Mouse (Mus musculus): ENCODE measurements around the gene Psmg4.

Gene Psmg4

DNA sequence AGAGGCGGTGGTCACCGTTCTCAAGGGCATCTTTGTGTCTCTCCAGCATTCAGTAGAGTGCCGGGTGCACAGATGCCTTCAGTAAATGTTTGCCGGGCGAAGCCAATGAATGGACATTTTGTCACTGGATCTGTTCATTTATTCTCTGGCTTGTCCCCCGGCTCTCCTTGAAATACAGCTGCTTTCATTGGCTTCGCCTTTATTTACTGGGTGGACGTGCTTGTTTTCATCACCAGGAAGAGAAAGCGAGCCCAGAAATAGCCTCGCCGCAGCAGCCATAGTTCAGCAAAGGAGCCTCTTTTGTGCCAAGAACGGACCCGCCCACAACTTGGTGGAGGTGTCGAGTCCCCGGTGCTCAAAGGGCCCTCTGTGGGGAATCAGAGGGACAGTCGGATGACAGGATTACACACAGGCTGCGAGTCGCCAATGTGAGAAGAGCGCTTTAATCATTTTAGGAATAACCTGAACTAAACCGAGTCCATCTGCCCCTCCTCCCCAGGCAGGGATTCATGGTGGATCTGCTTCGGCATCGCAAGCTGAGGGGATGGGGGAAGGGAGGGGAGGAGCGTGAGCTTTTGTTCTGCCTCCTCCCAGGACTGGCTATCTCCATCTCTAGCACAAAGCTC lies 13.9 kb upstream of the Psmg4 start:
- peak; percentile 32 for DNase-seq

- no peak for DNase-seq
Measured at GRCm38 (mm10) chr13:34149463-34150176, 13.1 kb upstream of the Psmg4 start.

DNA sequence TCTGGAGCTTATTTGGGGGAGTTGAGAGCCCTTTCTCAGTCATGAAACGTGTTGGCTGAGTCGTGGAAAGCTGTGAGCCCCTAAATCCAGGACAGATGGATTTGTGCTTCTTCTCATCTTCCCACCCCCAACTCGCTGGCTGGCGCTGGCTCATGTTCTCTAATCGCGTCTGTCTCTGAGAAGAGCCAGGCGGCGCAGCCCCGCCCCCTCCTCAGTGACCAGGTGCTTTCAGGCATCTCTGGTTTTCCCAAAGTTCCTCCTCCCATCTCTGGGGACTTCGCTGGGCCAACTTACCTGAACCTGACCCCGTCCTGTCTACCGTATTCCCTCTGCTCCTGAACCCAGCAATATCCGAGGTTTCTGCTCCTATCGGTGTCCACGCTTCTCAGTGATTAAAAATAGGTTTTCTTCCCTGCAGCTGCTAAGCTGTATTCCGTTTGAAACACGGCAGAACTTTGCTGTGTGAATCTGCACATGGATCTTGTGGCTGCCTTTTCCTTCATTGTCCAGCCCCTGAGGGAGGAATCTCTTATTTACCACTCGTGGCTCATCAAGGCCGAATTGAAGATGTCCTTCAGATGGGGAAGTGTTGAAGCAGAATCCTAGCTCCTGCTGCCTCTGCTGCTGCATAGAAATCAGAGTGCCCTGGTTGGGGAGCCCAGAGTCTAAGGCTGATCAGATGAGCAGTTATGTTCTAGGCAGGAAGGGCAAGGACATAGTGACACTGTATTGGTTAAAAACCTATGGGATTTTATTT lies 12.3 kb upstream of the Psmg4 start:
- DNase-seq = peak; percentile 48

- DNase-seq = no peak
Measured at GRCm38 (mm10) chr13:34151425-34151824, 11.3 kb upstream of the Psmg4 start.

DNA sequence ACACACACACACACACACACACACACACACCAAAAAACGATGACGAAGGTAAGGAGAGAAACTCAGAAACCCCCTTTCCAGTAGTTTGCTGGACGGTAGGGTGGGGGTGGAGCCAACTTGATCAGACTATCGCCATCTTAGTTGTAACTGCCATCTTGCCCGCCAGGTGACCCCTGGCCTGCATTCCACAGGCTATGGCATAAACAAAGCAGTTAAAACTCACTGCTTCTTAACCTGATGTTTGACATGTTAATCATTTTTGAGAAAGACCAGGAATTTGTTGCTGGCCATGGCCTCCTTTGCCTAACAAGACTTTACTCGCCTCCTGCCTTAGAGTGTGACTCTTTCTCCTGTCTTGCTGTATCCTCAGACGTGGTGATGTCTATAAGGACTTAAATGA lies 10.1 kb upstream of the Psmg4 start:
- DNase-seq = no peak

DNA sequence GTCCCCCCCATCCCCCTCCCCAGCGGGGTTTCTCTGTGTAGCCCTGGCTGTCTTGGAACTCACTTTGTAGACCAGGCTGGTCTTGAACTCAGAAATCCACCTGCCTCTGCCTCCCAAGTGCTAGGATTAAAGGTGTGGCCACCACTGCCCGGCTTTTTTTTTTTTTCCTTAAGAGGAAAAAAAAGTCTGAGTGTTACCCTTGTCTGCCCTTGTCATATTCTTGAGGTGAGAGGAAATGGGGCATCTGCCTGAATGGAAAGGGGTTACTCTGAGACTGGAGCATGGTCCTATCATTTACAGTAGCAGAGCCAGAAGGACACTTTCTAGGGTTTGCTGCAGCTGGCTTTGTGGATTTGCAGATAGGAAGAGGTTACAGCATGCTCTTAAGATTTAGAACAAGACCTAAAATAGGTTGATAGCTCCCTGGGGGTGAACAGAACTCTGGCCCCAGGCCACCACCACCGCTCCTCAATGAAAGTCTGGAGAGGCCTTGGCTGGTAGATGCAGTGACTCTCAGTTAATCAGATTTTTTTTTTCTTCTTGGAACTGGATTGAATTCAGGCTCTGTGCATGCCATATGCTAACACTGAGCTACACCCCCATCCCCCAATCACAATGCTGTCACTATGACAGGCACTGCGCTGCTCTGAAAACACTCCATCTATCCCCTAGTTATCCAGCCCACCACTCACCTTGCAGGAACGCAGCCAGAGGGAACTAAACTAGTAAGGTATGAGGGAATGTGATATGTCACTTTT lies 9.3 kb upstream of the Psmg4 start:
- DNase-seq = no peak

DNA sequence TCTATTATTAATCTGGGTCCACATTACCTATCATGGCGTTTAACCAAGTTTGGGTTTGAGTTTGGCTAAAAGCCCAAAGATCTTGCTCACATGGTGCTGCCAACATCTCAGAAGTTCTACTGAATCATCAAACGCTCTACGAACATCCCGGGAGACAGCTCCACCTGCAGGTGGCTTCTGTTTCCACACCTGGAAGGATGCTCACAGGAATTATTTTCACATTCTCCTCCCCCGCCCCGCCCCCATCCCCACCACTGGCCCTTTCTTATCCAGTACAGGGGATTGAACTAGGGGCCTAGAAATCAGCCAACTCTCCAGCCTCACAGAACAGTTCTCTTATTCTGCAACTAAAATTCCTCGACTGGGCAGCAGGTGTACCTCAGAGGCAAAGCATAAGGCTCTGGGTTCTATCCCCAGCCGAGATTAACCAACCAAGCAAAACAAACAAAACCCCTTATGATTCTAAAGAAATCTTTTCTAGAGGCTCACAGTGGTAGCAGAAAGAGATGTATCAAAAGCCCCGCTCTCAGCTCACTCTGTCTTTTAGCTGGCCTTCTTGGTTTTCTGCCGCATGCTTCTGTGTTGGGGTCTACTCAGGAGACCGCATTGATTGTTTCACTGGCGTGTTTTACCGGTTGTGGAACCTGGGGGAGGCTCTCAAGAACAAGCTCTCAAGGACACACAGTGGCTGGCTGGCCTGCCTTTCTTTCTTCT lies 8.4 kb upstream of the Psmg4 start:
- DNase-seq = peak; percentile 73

DNA sequence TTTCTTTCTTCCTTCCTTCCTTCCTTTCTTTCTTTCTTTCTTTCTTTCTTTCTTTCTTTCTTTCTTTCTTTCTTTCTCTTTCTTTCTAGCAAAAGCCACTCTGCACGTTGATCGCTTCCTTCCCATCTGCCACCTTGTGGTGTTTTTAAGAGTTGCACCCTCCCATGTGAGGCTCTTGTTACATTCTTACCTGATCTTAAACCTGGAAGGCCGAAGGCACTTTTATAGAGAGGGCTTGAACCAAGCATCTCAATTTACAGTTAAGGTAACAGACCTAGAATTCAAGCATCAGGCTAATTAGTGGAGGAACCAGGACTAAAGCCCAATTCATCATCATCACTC lies 7.9 kb upstream of the Psmg4 start:
- DNase-seq = peak; percentile 53

- no peak for DNase-seq
Measured at GRCm38 (mm10) chr13:34156133-34156839, 6.5 kb upstream of the Psmg4 start.

GRCm38 (mm10) chr13:34156840-34157185 lies 6.0 kb upstream of the Psmg4 start:
- DNase-seq = no peak

GRCm38 (mm10) chr13:34157596-34158157 lies 5.1 kb upstream of the Psmg4 start:
- DNase-seq = no peak

GRCm38 (mm10) chr13:34159926-34160325 lies 2.8 kb upstream of the Psmg4 start:
- no peak for DNase-seq

- no peak for DNase-seq
Measured at GRCm38 (mm10) chr13:34163304-34163975, 676 bp downstream of the Psmg4 start.

DNA sequence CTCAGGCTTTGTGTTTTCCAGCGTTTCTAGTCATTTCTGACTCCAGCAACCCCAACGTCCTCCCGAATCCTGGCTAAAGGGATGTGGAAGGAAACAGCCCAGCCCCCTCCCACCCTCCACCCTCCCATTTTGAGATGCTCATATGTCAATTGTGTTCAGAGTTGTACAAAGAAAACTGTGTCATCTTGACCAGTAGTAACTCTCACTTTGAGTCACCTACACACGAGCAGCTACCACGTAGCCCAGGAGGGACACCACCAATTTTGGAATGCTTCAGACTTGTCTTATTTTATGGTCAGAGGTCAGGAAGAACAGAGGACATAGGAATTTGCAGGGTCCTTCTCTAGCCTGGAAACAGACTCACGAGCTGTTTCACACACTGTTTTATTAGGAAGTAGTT lies 11.3 kb downstream of the Psmg4 start:
- DNase-seq = no peak

- no peak for DNase-seq
Measured at GRCm38 (mm10) chr13:34181624-34182023, 18.9 kb downstream of the Psmg4 start.

DNA sequence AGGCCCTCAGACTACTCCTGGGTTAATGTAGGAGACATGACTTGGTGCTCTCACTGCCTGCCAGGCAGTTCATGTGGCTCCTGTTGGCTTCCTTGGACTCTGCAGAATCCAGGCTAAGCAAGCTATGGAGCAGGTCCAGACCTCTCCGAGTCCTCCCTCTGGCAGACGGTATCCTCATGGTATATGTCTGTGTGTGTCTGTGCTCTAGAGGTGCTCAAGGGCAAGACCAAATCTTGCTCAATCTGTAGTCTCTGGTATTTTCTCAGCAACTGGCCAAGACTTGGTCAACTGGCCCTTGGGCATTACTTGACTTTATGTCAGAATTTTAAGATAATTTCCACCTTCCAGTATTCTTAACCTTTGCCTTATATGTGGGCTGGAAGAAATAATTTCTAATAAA lies 22.6 kb downstream of the Psmg4 start:
- DNase-seq = no peak

DNA sequence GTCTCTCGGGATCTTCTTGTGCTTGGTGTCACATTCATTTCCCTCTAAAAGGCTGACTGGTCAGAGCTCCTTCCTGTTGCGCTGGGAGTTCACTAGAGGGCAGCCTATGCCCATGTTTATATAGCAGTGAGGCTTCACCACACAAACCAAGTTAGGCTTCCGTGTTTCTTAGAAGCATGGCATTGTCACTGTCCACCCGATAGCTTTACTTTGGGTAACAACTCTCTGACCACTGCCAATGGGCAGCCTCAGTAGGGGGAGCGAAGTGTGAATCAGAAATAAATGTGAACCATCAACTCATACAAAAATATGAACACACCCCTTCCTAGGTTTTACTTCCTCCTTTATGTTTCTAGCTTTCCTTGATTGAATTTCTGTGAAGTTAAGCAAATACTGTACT lies 24.8 kb downstream of the Psmg4 start:
- peak; percentile 54 for DNase-seq

GRCm38 (mm10) chr13:34192414-34193191 lies 29.8 kb downstream of the Psmg4 start:
- no peak for DNase-seq

DNA sequence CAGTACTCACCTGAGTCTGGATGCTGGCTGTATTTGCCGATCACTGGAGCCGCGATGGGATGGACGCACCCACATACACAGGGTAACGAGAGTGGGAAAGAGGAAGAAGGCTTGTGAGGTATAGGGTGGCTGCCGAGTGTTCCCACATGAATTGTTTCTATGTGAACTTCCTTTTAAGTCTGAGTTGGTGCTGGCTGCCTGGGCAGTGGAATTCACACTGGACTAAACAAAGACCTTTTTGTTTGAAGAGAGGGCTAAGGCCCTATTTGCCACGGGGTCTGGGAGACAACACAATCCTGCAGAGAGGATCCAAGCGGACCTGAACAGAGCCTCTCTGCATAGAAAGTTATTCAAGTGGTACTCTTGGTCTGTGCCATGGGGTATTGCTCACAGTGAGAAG lies 30.6 kb downstream of the Psmg4 start:
- DNase-seq = no peak

DNA sequence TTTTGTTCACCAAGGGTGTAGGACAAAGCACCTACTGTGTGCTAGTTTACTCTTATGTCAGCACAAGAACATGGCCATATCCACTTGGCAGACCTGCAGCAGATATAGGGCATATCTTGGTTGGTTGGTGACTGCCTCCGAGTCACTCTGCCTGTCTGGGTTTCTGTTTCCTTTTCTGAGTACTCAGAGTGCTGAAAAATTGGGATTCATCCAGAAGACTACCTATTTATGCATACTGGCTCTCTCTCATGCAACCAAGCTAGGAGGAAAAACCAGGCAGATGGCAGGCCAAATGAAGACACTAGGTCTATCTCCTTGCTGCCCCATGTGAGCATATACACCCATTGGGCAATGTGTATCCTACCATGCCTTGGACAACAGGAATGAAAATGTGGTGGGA lies 32.9 kb downstream of the Psmg4 start:
- no peak for DNase-seq
